Mouse (Mus musculus): ENCODE data around the gene Cacna1i. TPM values are rescaled to one million over a fixed set of nuclear protein-coding genes. Genes with fewer than 3 reads are reported as not detected.

The Cacna1i gene
- polyA plus RNA-seq, 1 experiment from 2014 or later = not detected

DNA sequence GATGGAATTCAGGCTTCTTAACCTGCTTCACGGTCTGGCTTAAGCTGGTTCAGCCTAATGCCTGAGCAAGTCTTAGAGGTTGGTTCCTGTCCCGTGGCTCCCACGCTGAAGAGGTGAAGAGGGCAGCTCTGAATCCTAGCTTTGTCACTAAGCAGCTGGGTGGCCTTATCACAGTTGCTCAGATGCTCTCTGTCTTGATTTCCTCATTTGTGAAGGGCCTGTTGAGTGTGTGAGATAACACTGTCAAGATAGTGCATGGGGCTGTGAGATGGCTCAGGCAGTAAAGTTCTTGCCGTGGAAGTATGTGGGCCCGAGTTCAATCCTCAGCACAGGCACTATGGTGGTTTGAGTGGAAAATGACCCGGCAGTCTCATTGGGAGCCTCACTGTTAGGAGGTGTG lies 153.2 kb downstream of the Cacna1i start:
- H3K9me3 ChIP-seq (replicated peaks; ENCODE audit: low read length) = no peaks in the 10 kb centered on the region
- H3K9ac ChIP-seq (ENCODE audit: low read depth, low read length) = no peak overlapping the region
- DNase-seq (ENCODE audit: low spot score) (no peak), ATAC-seq (replicated peaks; ENCODE audit: low FRiP score, low read depth) (no peak)
- no peak overlapping the region for H3K4me2 ChIP-seq (ENCODE audit: low read length)
- WGBS = 71% methylated on average over 6 of the region's 6 CpGs
- H3K36me3 ChIP-seq (ENCODE audit: insufficient read depth, low read length) = no peaks in the 10 kb centered on the region
- no peaks in the 10 kb centered on the region; the same call in 1 of the 2 replicates for H3K4me1 ChIP-seq (replicated peaks; ENCODE audit: insufficient read depth, low read length)
- no peaks in the 10 kb centered on the region for H3K27me3 ChIP-seq (ENCODE audit: insufficient read depth, low read length)
- no peak for TF ChIP-seq CTCF (IDR thresholded peaks at IDR 0.05; ENCODE audit: low read depth)
- no peak overlapping the region for H3K4me3 ChIP-seq (replicated peaks; ENCODE audit: low read depth, low read length)
- H3K27ac ChIP-seq = no peak overlapping the region

GRCm38 (mm10) chr15:80445956-80446687 lies 159.1 kb downstream of the Cacna1i start:
- no peak for ATAC-seq (replicated peaks; ENCODE audit: low FRiP score, low read depth)
- Histone ChIP-seq H3K36me3 (ENCODE audit: insufficient read depth, low read length) (no peaks in the 10 kb centered on the region), H3K27ac (no peak overlapping the region), H3K4me2 (ENCODE audit: low read length) (no peak overlapping the region), H3K27me3 (ENCODE audit: insufficient read depth, low read length) (no peaks in the 10 kb centered on the region), H3K4me3 (replicated peaks; ENCODE audit: low read depth, low read length) (no peak overlapping the region), H3K9me3 (replicated peaks; ENCODE audit: low read length) (no peaks in the 10 kb centered on the region), H3K4me1 (replicated peaks; ENCODE audit: insufficient read depth, low read length) (no peaks in the 10 kb centered on the region), H3K9ac (ENCODE audit: low read depth, low read length) (no peak overlapping the region)
- DNase-seq (ENCODE audit: low spot score) = no peak
- 67% methylated on average over 15 of the region's 15 CpGs for WGBS
- TF ChIP-seq CTCF (IDR thresholded peaks at IDR 0.05; ENCODE audit: low read depth) = no peak

Other genes starting within 250 kb of the Cacna1i start
- gene Syngr1, start 195.9 kb upstream of the Cacna1i start, polyA plus RNA-seq (2015; fragmentation: Nextera tagmentation; extraction: Ambion mirVana) = 21.8 and 24.1 TPM in 2 replicates
- 970 and 975 TPM in 2 replicates for gene Rpl3, start 195.4 kb upstream of the Cacna1i start, polyA plus RNA-seq (2015; fragmentation: Nextera tagmentation; extraction: Ambion mirVana)
- gene Tab1, start 154.1 kb upstream of the Cacna1i start, polyA plus RNA-seq (2015; fragmentation: Nextera tagmentation; extraction: Ambion mirVana) = 27.7 and 31.8 TPM in 2 replicates
- gene Mgat3, start 113.5 kb upstream of the Cacna1i start, polyA plus RNA-seq (2015; fragmentation: Nextera tagmentation; extraction: Ambion mirVana) = 6.7 and 7.4 TPM in 2 replicates
- 19.9 and 20.5 TPM in 2 replicates for gene Mief1, start 53.2 kb upstream of the Cacna1i start, polyA plus RNA-seq (2015; fragmentation: Nextera tagmentation; extraction: Ambion mirVana)
- gene AC140267.1, start 51.4 kb upstream of the Cacna1i start, polyA plus RNA-seq (2015; fragmentation: Nextera tagmentation; extraction: Ambion mirVana) = not detected in 2 replicates
- gene Atf4, start 32.1 kb upstream of the Cacna1i start, polyA plus RNA-seq (2015; fragmentation: Nextera tagmentation; extraction: Ambion mirVana) = 116 and 118 TPM in 2 replicates
- 53.5 and 62.7 TPM in 2 replicates for gene Rps19bp1, start 22.9 kb upstream of the Cacna1i start, polyA plus RNA-seq (2015; fragmentation: Nextera tagmentation; extraction: Ambion mirVana)